Mouse (Mus musculus): ENCODE measurements around the gene Kcnk4.
A peak's percentile ranks its signal among the peaks of the same experiment; 100 is the strongest.

The Kcnk4 gene

DNA sequence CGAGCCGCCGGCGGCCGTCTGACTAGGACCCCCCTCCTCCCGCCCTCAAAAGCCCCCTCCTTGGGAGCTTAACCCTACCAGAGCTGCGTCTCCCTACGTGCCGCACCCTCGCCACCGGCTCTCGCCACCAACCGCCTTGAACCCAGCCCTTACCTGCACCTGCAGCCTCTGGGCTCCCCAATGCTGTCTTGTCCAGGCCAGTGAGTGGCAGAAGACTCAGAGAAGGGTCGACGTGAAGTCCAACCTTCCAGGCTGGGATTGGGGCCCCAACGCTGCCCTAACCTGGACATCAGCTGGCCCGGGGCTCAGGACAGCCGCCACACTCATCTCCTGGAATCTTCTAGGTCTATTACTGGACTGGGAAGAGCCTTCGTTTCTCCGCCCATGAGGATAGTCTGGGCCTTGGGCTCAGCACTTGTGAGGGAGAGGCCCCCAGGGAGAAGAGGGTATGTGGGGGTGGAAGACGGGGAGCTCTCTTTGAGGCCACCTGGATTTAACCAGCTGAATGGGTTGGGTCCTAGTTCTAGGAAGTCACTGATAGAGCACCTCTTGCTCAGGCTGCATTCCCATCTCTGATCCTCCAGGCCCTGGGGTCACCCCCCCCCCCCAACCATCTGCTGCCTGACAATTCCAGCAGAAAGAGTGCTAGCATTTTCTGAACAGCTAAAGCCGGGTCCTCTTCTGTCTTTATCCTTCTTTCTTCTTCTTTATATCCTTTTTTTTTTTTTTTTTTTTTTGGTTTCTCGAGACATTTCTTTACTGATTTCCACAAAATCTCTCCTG is at the start of gene Kcnk4:
Kcnk4 (minus strand) TSS at position 321 of the 783 bp plus-strand sequence.
- no peak for DNase-seq

GRCm38 (mm10) chr19:6983621-6984020 is 49.3 kb upstream of the Kcnk4 start:
- DNase-seq, result no peak

GRCm38 (mm10) chr19:6981465-6981864 is 47.1 kb upstream of the Kcnk4 start:
- no peak for DNase-seq

- peak; percentile 99 for DNase-seq
These were observed 46.2 kb upstream of the Kcnk4 start, which contains the start of gene Fkbp2 for GRCm38 (mm10) chr19:6980381-6981093. TSS of gene Fkbp2 (minus strand) at chr19:6980501.

GRCm38 (mm10) chr19:6979486-6980380 is 45.4 kb upstream of the Kcnk4 start:
- peak; percentile 100 for DNase-seq

DNA sequence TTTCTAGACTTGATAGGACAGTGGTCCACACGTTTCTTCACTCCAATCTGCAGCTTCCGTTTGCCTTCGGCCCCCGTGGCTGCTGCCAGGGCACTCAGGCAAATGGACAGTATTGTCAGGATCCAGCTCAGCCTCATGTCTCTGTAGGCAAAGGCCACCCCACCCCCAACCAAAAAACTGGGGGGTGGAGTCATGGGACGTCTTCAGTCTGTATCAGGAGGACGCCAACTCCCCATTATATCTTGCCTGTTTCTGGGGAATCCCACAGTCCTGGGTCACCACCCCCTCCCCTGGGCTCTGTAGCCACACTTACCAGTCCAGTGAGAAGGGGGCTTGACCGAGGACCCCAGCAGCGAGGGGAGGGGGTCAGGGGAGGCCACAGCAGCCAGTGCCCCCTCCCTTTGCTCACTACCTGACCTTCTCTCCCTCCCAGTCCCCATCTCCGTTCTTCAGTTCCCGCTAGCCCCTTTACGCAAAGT is 44.7 kb upstream of the Kcnk4 start:
- peak in 1 of 2 experiments; percentile 25 for DNase-seq

GRCm38 (mm10) chr19:6978639-6978974 is 44.3 kb upstream of the Kcnk4 start:
- no peak for DNase-seq

DNA sequence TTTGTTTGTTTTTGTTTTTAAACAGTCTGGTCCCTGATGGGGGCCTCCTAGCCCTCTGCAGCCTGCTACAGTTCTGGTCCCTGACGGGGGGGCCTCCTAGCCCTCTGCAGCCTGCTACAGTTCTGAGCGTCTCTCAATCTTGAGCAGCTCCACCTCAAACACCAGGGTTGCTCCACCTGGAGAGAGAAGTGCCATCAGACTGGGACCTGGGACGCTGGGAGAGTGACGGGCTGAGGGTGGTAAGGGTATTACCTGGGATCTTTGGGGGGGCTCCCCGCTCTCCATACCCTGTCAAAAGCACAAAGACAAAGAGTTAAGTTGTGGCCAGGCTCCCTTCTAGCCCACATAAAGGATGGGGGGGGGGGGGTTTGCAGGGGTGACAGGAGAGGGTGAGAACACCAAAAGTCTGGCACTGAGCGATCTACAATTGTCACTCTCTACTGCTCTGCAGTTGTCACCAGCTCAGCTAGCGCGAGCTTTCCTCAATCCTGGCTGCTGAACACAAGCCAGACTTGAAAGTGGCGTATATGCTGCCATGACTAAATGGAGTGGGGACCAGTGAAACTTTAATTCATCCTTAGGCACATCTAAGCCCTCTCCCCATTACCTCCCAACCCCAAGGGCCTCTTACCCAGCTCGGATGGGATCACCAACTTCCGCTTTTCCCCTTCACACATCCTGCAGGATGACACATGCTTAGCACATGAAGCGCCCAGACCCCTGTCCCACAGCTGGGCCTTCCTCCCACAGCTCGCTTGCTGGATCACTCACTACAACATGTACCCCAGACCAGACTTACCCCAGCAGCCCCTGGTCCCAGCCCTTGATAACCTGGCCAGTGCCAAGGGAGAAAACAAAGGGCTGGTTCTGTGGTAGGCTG is 43.7 kb upstream of the Kcnk4 start:
- no peak for DNase-seq

GRCm38 (mm10) chr19:6975537-6976521 is 41.5 kb upstream of the Kcnk4 start, which contains the start of gene Plcb3:
TSS of gene Plcb3 (minus strand) at chr19:6976470.
- DNase-seq, result peak; percentile 72 to 80

GRCm38 (mm10) chr19:6974211-6975205 is 40.2 kb upstream of the Kcnk4 start, which contains the start of gene Ppp1r14b:
TSS of gene Ppp1r14b (plus strand) at chr19:6974968.
- peak; percentile 82 to 85 for DNase-seq

GRCm38 (mm10) chr19:6973581-6974190 is 39.4 kb upstream of the Kcnk4 start:
- no peak for DNase-seq

DNA sequence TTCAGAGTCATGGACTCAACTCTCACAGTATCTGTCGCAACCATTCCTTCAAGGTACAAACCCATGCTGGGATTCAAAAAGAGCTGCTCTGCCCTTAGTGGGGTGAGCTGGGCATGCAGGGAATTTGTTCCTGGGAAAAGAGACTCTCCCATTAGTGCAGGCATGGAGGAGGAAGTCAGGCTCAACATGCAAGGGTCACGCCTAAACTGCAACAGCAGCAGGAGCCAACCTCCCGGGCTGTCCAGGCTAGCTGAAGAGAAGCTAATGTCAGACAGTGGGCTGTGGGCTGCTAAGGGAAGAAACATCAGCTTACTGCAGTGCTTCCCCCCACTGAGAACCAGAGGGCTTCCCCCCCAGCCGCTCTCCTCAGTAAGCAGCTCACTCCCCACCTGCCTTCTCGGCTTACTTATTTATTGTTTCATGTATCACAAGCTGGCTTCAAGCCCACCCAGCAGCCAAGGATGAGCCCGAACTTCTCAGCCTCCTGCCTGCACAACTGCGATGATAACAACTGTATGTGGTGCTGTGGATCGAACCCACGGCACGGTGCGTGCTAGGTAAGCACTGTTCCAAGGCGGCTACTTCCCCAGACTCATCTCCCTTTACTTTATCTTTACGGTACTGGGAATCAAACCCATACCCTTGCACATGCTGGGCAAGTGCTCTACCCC is 38.1 kb upstream of the Kcnk4 start:
- no peak for DNase-seq

- no peak for DNase-seq
These were observed 37.3 kb upstream of the Kcnk4 start for GRCm38 (mm10) chr19:6971644-6972043.

- no peak for DNase-seq
These were observed 36.3 kb upstream of the Kcnk4 start for GRCm38 (mm10) chr19:6970460-6971085.

GRCm38 (mm10) chr19:6969665-6970381 is 35.5 kb upstream of the Kcnk4 start:
- DNase-seq, result peak; percentile 68 to 80

DNA sequence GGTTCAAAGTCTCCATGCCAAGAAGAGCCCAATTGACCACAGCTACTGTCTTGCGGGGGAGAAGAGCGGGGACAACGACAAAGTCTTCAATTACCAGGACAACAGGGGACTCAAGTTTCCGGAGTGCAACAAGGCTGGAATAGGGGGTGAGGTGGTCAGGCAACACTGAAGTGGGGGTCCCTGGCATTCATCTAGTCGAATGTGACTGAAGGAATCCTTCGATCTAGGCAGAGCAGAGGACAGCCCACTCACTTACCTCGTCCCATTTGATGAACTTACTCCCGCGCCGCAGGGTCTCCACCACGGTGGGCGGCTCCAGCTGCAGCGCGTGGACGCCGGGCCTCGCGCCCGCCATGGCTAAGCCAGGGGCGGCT is 35.0 kb upstream of the Kcnk4 start:
- no peak for DNase-seq

Data from lung, adult 18-20 months (tissue).